Mouse (Mus musculus): Measurements from ENCODE around the gene Neurl1a.

Gene Neurl1a

GRCm38 (mm10) chr19:47286886-47287450, 108.3 kb downstream of the Neurl1a start:
- no peak for DNase-seq (ENCODE audit: low spot score)

- no peak for DNase-seq (ENCODE audit: low spot score)
These were observed 112.9 kb downstream of the Neurl1a start for GRCm38 (mm10) chr19:47291307-47292080.

DNA sequence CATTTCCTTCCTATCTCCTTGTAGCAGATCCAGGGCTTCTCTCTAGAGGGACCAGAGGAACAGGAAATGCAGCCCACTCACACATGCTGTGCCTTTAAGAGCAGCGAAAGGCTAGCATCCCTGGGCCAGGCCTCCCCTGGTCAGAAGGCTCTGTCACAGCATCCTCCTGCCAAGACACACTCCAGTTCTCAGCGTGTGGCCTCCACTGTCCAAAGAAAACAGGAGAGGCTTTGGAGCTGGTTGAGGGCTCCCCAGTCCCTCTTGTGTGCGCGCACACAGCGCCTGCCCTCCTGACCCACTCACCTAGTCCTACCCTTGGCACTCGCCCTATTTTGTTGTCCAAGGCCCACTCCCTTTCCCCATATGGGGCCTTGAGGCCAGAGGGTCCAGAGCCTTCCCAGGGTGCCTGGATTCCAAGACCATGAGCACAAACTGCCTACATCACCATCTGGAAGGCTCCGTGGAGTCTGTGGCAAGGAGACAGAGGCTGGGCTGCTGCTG, 113.9 kb downstream of the Neurl1a start:
- DNase-seq (ENCODE audit: low spot score) = no peak

GRCm38 (mm10) chr19:47298100-47298499, 119.5 kb downstream of the Neurl1a start:
- DNase-seq (ENCODE audit: low spot score) = no peak

DNA sequence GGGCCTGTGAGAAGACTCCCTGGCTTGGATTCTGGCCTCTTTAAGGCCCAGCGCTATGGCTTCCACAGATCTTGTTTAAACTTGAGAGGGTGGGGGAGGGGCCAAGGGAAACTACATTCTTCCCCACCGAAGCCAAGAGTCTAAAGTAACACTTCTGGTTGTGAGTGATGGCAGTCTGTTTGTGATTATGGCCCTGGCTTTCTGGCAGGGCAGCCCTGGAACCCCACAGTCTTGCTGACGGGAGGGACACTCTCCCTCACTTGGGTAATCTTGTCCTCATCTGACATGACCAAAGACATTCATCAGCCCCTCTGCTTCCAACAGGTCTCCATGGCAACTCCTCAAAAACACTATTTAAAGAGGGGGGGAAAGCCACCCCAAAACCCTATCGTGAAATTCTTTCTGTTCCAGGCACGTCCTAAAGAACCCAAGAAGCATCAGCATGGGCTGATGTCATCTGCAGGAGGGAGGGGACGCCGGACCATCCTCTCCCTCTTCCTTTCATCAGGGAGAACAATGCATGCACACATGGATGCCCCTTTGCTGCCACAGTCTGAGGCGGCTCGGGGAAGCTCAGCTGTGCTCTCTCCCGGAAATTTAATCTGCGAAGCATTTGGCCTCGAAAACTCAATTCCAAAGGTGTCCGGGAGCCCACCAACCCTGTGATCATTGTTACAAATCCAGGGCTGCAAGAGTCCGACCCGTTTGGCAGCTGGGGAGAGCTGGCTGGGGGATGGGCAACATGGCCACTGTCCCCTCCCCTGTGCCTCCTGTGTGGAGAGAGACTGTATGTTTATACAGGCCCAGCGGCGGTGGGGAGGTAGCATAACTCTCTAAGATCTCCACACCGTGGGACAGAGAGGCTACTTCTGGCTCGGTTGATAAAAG, 122.9 kb downstream of the Neurl1a start:
- DNase-seq (ENCODE audit: low spot score) = no peak

DNA sequence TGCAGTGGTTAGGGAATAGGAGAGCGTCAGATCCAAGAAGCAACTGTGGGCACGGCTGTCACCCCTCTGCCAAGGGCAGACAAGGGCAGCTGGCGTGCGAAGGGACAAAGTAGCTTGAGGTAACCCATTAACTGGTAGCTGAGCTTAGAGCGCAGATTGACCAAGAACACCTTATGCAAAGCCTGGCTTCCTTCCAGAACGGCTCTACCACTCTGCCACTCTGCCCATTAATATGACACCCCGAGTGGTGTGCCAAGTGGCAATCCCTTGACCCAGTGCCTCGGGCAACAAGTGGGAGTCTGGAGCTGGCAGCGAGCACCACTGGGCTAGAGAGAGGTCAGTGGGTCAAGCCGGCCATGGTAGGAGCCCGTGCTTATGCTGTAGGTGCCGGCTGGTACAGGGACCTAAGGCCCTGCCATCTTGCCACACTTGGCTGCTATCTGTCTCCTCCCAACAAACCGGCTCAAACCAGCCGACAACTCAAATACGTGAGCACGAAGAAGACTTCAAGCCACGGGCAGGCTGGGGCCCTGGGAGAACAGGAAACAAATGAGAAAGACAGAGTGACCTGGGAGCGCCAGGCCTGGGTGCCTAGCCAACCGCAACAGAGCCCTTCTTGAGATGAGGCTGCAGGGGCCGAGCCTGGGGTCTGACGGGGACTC, 123.7 kb downstream of the Neurl1a start:
- peak; percentile 78 for DNase-seq (ENCODE audit: low spot score)

DNA sequence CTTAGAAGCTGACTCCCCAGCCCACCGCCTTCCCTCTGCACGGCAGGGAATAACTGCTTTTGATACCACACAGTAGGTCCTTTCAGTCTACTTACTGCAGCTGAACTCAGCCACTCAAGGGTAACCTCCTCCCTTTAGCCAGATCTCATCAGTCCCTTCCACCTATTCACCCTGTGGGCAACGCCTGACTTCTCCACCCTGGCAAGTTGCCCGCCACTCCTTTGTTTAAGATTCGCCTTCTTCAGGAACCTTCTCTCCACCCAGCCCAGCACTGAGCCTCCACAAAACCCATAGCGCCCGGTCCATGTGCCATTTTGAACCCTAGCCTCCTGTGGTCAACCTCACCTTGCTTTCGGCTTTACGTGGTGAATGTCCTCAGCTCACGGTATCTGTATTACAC, 124.5 kb downstream of the Neurl1a start:
- peak; percentile 66 for DNase-seq (ENCODE audit: low spot score)

- DNase-seq (ENCODE audit: low spot score) = no peak
These were observed 125.6 kb downstream of the Neurl1a start for GRCm38 (mm10) chr19:47304170-47304745.

DNA sequence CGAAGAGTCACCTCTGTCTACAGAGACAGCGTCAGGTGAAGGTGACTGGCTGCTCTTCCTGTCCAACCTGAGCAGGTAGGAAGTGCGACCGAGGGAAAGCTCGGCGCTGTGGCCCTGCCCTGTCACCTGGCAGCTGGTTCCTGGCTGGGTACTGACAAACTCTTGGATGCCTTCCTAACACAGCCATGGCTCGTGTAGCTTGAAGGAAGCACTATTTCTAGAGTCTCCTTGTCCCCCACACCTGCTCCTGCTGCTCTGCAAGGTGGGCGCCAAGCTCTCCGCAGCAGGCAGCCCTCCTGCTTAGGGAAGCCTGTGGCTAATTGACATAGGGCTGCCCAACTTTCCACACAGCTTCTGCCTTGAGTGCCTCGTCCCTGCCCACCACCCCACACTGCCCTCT, 126.8 kb downstream of the Neurl1a start:
- no peak for DNase-seq (ENCODE audit: low spot score)

GRCm38 (mm10) chr19:47306128-47306916, 127.7 kb downstream of the Neurl1a start:
- DNase-seq (ENCODE audit: low spot score) = no peak

- DNase-seq (ENCODE audit: low spot score) = no peak
These were observed 128.3 kb downstream of the Neurl1a start for GRCm38 (mm10) chr19:47306917-47307315.
